Mouse (Mus musculus): ENCODE measurements around the gene Gm8922. TPM values are rescaled to one million over a fixed set of nuclear protein-coding genes. Genes with fewer than 3 reads are reported as not detected.
"Not testable (repeated sequence)": the region's sequence is repeated elsewhere in the genome, so short reads cannot be mapped to it uniquely, and the experiment has no call there.

The Gm8922 gene
- polyA plus RNA-seq (2012; rRNA removed): not detected in 2 replicates
- polyA plus RNA-seq (2014; fragmentation: Nextera tagmentation; extraction: Ambion mirVana): not detected in 2 replicates

- not testable (repeated sequence) for H3K9me3 ChIP-seq (ENCODE audit: control insufficient read depth, low read length); H3K36me3 ChIP-seq (ENCODE audit: control insufficient read depth, insufficient read depth, low read length); H3K27ac ChIP-seq (replicated peaks; ENCODE audit: low read depth, low read length); H3K9ac ChIP-seq (ENCODE audit: low read depth, low read length, severe bottlenecking); H3K27me3 ChIP-seq (ENCODE audit: control insufficient read depth, insufficient read depth, low read length); H3K4me3 ChIP-seq (replicated peaks; ENCODE audit: low read length); DNase-seq (ENCODE audit: low spot score); ATAC-seq (ENCODE audit: low FRiP score, low read depth); H3K4me1 ChIP-seq (ENCODE audit: control insufficient read depth, insufficient read depth, low read length); H3K4me2 ChIP-seq (replicated peaks; ENCODE audit: low read depth, low read length, severe bottlenecking)
- WGBS: no CpG with 5 or more reads among the region's 2 CpGs
Observed at GRCm38 (mm10) chr5:11681659-11682058, at the start of gene Gm8922. Gene Gm8922 (plus strand): TSS chr5:11681959.

Other genes with a start within 250 kb of the Gm8922 start
- not detected in 2 replicates for gene Gm8906, start 179.3 kb upstream of the Gm8922 start, polyA plus RNA-seq (2012; rRNA removed)
- not detected in 2 replicates for gene Gm8906, start 179.3 kb upstream of the Gm8922 start, polyA plus RNA-seq (2014; fragmentation: Nextera tagmentation; extraction: Ambion mirVana)
- not detected in 2 replicates for gene Gm6460, start 87.0 kb upstream of the Gm8922 start, polyA plus RNA-seq (2012; rRNA removed)
- not detected in 2 replicates for gene Gm6460, start 87.0 kb upstream of the Gm8922 start, polyA plus RNA-seq (2014; fragmentation: Nextera tagmentation; extraction: Ambion mirVana)
- not detected in 2 replicates for gene Gm8926, start 88.6 kb downstream of the Gm8922 start, polyA plus RNA-seq (2012; rRNA removed)
- gene Gm8926, start 88.6 kb downstream of the Gm8922 start, polyA plus RNA-seq (2014; fragmentation: Nextera tagmentation; extraction: Ambion mirVana): not detected in 2 replicates
- gene Gm6465, start 163.6 kb downstream of the Gm8922 start, polyA plus RNA-seq (2012; rRNA removed): not detected in 2 replicates
- gene Gm6465, start 163.6 kb downstream of the Gm8922 start, polyA plus RNA-seq (2014; fragmentation: Nextera tagmentation; extraction: Ambion mirVana): not detected in 2 replicates
- gene 4933402N22Rik, start 236.1 kb downstream of the Gm8922 start, polyA plus RNA-seq (2012; rRNA removed): not detected in 2 replicates
- not detected in 2 replicates for gene 4933402N22Rik, start 236.1 kb downstream of the Gm8922 start, polyA plus RNA-seq (2014; fragmentation: Nextera tagmentation; extraction: Ambion mirVana)

All from limb, embryonic 14.5 days (tissue).